Mouse (Mus musculus) lung, embryonic 16.5 days (tissue): Measurements from ENCODE around the gene Dnah14. TPM values are rescaled to one million over a fixed set of nuclear protein-coding genes. Genes with fewer than 3 reads are reported as not detected.
A peak's percentile ranks its signal among the peaks of the same experiment; 100 is the strongest.

Experiments used
- ATAC-seq: fragments of 200-750 bp; cut with Nextera tagmentation; 2 replicates; pipeline ENCODE4 v1.8.0; 2017; ENCODE audit warnings: low read depth, mild to moderate bottlenecking, moderate library complexity
- H3K27ac ChIP-seq: fragments of 300-500 bp; sonication (generic); 2 replicates; pipeline ENCODE4 v1.5.1; 2014; ENCODE audit warnings: mild to moderate bottlenecking, control low read depth, low read length
- H3K27me3 ChIP-seq: fragments of 300-500 bp; sonication (generic); 2 replicates; pipeline ENCODE4 v1.6.1; 2014; ENCODE audit warnings: low read depth, low read length, mixed read lengths; ENCODE audit not compliant: control insufficient read depth, insufficient read depth
- H3K36me3 ChIP-seq: fragments of 300-500 bp; sonication (generic); 2 replicates; pipeline ENCODE4 v1.6.1; 2014; ENCODE audit warnings: low read length; ENCODE audit not compliant: control insufficient read depth, insufficient read depth
- H3K4me1 ChIP-seq: fragments of 300-500 bp; sonication (generic); replicated peaks from 2 replicates; pipeline ENCODE4 v1.6.1; 2014; ENCODE audit warnings: low read length, mixed read lengths; ENCODE audit not compliant: control insufficient read depth, insufficient read depth
- H3K4me2 ChIP-seq: fragments of 300-500 bp; sonication (generic); 2 replicates; pipeline ENCODE4 v1.6.1; 2014; ENCODE audit warnings: low read depth, low read length, control low read depth
- H3K4me3 ChIP-seq: fragments of 300-500 bp; sonication (generic); 2 replicates; pipeline ENCODE4 v1.5.1; 2014; ENCODE audit warnings: mild to moderate bottlenecking, low read length, control low read depth
- H3K9ac ChIP-seq: fragments of 300-500 bp; sonication (generic); 2 replicates; pipeline ENCODE4 v1.6.1; 2014; ENCODE audit warnings: low read length, control low read depth
- H3K9me3 ChIP-seq: fragments of 300-500 bp; sonication (generic); 2 replicates; pipeline ENCODE4 v1.6.1; 2016; ENCODE audit warnings: low read length; ENCODE audit not compliant: control insufficient read depth
- WGBS: fragments of 180-500 bp; shearing (Covaris S2); extraction: QIAGEN DNeasy Blood & Tissue Kit; methylation state at CpG from one replicate; pipeline ENCODE4 v1.1.7; 2014; 5-methylcytosine and 5-hydroxymethylcytosine counted together
- polyA plus RNA-seq: library from polyadenylated mRNA; unstranded; fragments of >200 nt; fragmentation: Nextera tagmentation; extraction: Ambion mirVana; gene quantifications from 2 replicates; pipeline ENCODE4 v1.2.1, GENCODE M21; 2015

The Dnah14 gene
- polyA plus RNA-seq, 1 experiment from 2014 or later: 1.7 TPM

DNA sequence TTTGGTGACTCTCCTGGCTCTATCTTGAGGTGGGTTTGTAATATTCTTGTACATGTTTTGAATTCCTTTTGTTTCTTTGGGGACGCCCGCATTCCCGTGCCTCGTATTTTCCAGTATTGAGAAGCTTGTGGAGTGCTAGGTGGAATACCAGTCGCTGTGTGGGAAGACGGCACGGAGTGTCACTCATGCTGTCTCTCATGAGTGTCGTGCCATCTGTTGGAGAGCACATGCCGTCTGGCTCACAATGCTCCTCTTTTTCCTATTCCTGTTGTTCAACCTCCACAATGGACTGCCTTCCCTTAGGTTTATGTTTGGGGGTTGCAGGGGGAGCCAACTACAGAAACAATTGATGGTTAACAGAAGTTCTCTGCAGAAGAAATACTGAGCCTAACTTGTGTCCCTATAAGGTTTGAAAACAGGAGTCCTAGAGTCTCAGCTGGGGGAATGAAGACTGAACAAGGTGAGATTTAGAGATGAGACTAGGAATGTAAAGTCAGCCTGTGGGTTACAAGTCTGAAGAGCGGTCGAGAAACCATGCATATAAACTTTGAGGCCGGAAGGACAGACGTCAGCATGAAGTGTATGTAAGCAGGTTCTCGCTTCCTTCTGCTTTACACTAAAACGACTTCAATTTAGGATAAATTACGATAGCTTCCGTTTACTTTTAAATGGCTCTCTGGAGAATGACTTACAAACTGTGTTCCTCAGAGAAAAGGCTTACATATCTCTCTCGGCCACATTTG is 235.3 kb downstream of the Dnah14 start:
- peaks cover 17% of the 10 kb centered on the region for H3K36me3 ChIP-seq
- no peak overlapping the region for H3K9ac ChIP-seq
- H3K4me1 ChIP-seq: no peaks in the 10 kb centered on the region
- ATAC-seq: no peak
- no peaks in the 10 kb centered on the region for H3K9me3 ChIP-seq
- no peak overlapping the region for H3K4me2 ChIP-seq
- no peaks in the 10 kb centered on the region for H3K27me3 ChIP-seq
- H3K27ac ChIP-seq: no peak overlapping the region
- WGBS: 85% methylated on average over 18 of the region's 18 CpGs
- H3K4me3 ChIP-seq: no peak overlapping the region

DNA sequence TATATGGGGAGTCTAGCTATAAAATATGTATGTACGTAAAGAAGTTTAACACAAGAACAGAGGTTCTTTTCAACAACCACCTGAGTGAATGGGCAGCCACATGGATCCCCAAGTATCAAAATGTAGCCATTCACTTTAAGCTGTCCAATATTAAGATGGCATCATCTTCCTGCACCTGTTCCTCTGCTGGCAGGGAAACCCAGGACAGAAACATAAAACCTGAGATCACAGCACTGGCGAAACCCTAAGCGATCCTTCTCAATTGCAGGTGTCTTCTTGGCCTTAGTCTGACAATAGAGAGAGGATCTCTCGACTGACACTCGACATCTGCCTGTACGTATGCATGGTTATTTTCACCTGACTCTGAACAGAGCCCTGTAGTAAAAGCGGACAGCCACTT is 250.4 kb downstream of the Dnah14 start:
- Histone ChIP-seq H3K9me3 (no peaks in the 10 kb centered on the region), H3K4me2 (no peak overlapping the region), H3K36me3 (peaks cover 64% of the 10 kb centered on the region), H3K4me3 (no peak overlapping the region), H3K27ac (no peak overlapping the region), H3K4me1 (no peaks in the 10 kb centered on the region), H3K27me3 (no peaks in the 10 kb centered on the region), H3K9ac (no peak overlapping the region)
- 94% methylated on average over 7 of the region's 7 CpGs for WGBS
- no peak for ATAC-seq

DNA sequence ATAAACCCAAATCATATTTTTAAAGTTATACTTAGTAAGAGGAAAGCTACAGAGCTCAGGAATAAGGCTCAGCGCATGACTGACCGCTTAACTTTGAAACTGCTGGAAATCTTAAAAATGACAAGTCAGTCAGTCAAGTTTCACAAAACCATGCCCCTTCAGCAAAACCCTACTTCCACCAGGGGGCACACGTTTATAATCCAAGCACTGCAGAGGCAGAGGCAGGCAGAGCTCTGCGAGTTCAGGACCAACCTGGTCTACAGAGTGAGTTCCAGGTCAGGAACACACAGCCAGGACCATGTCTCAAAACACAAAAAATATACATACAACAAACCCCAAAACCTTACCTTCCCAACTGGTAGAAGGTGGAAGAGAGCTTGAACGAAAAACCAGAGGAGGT is 252.0 kb downstream of the Dnah14 start:
- Histone ChIP-seq H3K36me3 (peaks cover 65% of the 10 kb centered on the region), H3K9me3 (no peaks in the 10 kb centered on the region), H3K27me3 (no peaks in the 10 kb centered on the region), H3K27ac (no peak overlapping the region), H3K4me2 (no peak overlapping the region), H3K4me3 (no peak overlapping the region), H3K4me1 (no peaks in the 10 kb centered on the region), H3K9ac (no peak overlapping the region)
- WGBS: 90% methylated on average over 5 of the region's 5 CpGs
- no peak for ATAC-seq

DNA sequence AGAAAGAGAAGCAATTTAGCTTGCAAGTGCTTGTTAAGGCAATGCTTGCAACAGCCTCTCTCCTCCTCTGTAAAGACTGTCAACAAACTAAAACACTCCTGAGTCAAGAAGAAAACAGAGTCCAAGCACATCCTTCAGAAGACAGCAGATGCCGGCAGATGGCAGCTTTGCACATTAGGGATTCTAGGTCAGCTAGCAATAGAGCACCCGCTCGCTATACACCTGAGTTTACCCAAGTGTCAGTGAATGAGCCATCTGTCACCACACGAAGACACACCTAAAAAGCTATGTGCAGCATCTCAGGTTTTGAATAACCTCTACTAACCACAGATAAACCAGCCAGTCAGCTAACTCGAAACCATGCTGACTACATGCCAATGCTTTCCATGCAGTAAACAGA is 256.4 kb downstream of the Dnah14 start:
- no peaks in the 10 kb centered on the region for H3K27me3 ChIP-seq
- peaks cover 65% of the 10 kb centered on the region for H3K36me3 ChIP-seq
- ATAC-seq: no peak
- no peaks in the 10 kb centered on the region for H3K9me3 ChIP-seq
- no peak overlapping the region for H3K4me2 ChIP-seq
- 88% methylated on average over 5 of the region's 5 CpGs for WGBS
- no peak overlapping the region for H3K9ac ChIP-seq
- no peak overlapping the region for H3K4me3 ChIP-seq
- no peaks in the 10 kb centered on the region for H3K4me1 ChIP-seq
- H3K27ac ChIP-seq: no peak overlapping the region

DNA sequence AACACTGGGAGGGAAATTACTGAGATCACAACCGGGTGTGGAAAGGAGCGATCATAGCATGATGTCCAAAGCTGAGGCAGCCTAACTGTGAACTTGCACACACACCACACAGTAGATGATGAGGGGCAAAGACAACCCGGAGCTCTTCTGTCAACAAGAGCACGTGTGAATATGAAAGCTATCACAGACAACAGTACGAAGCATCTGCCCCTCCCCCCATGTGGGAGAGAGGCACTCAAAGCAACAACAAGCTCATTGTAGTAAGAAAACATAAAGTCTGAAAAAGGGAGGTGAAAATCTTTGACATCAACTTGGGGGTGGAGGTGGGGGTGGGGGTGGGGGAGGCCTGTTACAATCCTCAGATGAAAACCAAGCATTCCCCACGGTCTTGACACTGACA is 256.8 kb downstream of the Dnah14 start:
- H3K27ac ChIP-seq: no peak overlapping the region
- no peaks in the 10 kb centered on the region for H3K4me1 ChIP-seq
- H3K4me3 ChIP-seq: no peak overlapping the region
- no peaks in the 10 kb centered on the region for H3K27me3 ChIP-seq
- no peak for ATAC-seq
- 72% methylated on average over 6 of the region's 6 CpGs for WGBS
- peaks cover 62% of the 10 kb centered on the region for H3K36me3 ChIP-seq
- no peak overlapping the region for H3K4me2 ChIP-seq
- H3K9me3 ChIP-seq: no peaks in the 10 kb centered on the region
- H3K9ac ChIP-seq: no peak overlapping the region

DNA sequence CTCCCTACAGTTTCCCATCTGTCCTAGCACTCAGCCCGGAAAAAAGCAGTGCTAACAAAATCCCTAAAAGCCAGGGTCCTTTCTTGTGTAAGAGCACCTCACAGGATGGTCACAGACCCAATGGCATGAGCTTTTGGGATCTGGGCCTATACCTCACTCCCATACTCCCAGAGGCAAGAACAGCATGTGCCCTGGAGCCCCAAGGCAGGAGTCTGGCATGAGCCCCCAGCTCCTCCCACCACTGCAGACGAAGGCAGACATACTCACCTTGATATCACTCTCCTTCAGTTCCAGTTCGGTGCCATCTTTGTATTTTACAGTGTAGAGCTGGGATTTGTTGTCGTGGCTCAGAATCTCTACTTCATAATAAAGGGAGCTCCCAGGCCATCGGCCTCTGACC is 261.8 kb downstream of the Dnah14 start:
- peaks cover 18% of the 10 kb centered on the region for H3K4me1 ChIP-seq
- 75% methylated on average over 5 of the region's 5 CpGs for WGBS
- no peak overlapping the region for H3K4me2 ChIP-seq
- peaks cover 28% of the 10 kb centered on the region for H3K36me3 ChIP-seq
- no peak for ATAC-seq
- no peak overlapping the region for H3K27ac ChIP-seq
- H3K27me3 ChIP-seq: no peaks in the 10 kb centered on the region
- H3K9ac ChIP-seq: no peak overlapping the region
- no peaks in the 10 kb centered on the region for H3K9me3 ChIP-seq
- no peak overlapping the region for H3K4me3 ChIP-seq

DNA sequence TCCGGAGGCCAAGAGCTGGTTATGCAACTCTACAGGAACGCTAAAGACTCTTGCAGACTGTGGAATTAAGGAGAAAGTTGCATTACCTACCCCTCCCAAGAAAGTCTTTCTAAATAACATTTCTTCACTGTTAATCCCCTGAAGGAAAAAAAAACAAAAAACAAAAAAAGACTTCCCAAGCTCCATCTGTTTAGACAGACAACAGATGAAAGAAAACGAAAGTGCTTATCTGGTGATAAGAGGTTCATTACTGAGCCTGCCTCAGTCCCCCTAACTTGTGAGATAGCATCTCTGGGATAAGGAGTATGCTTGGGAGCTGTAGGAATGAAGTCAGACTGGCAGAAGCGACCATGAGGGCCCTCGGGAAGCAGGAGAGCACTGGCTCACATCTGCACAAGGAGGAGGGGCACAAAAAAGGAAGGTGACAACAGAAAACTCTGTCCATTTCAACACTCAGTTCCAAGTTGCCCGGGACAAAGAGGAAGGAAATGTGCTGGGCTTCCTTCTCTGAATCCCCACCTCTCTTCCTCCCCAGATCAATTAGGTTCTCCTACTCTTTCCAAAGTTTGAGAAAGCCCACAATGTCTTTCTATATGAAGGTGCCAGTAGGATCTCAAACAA is 263.5 kb downstream of the Dnah14 start:
- Histone ChIP-seq H3K9me3 (no peaks in the 10 kb centered on the region), H3K27ac (peak overlapping the region; percentile 17; the same call in 1 of the 2 replicates), H3K9ac (peak overlapping the region; percentile 6), H3K27me3 (no peaks in the 10 kb centered on the region), H3K36me3 (peaks cover 20% of the 10 kb centered on the region), H3K4me2 (peak overlapping the region; percentile 28), H3K4me1 (peaks cover 23% of the 10 kb centered on the region), H3K4me3 (peak overlapping the region; percentile 31)
- no peak for ATAC-seq
- 9% methylated on average over 6 of the region's 6 CpGs for WGBS

DNA sequence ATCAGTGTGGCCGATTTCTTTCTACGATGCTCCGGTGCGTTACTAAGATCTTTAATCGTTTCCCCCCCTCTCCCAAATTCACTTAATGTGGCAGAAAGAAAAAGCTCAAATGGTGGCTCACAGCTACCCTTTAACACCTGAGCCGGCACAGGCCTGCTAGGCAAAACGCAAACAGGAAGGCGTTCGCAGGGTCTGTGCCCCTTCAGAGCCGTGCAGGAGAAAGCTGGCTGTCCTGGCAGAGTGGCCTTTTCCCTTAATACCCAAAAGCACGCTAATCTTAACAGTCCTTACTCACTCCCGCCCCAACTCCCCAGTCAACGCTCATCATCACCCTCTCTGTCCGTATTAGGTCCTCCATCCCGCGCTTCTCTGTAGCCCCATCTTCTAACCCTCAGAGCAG is 265.0 kb downstream of the Dnah14 start:
- no peak; the same call in 1 of the 2 replicates for ATAC-seq
- Histone ChIP-seq H3K4me2 (peak overlapping the region; percentile 65), H3K27me3 (no peaks in the 10 kb centered on the region), H3K4me1 (peaks cover 23% of the 10 kb centered on the region), H3K9ac (peak overlapping the region; percentile 91), H3K9me3 (no peaks in the 10 kb centered on the region), H3K4me3 (peak overlapping the region; percentile 86), H3K27ac (peak overlapping the region; percentile 98), H3K36me3 (peaks cover 5% of the 10 kb centered on the region; the same call in 1 of the 2 replicates)
- under 1% methylated on average over 16 of the region's 16 CpGs for WGBS

DNA sequence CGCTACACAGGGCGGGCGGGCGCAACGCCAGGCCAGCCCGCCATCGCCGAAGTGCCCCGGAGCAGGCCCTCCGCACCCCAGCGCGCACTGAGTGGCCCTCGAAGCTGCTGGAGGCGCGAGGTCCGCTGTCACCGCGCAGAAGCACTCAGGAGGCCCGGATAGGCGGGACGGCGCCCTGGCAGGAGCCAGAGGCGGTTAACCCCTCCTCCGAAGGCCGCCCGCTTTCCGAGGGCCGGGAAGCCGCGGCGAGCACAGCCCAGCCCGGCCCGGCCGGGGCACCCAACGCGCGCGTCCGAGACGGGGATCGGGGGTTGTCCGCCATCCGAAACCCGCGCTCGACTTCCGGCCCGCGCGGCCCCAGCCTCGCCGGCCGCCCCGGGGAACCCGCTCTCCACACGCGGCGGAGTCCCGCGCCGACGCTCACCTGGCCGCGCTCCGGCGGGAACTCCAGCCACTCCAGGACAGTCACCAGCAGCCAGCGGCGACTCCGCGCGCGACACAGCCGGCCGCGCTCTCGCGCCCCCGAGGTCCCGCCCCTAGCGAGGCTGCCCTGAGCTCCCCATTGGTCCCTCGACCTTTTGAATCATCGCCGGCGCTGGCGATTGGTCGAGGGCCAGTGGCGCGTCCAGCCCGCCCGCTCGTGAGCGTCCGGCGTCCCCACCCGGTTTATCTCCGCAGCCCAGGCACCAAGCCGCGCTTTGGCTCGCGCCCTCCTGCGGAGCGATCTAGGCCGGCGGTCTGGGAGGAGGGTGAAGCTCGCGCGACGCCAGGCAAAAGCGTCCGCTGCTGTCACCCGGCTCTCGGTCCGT is 265.7 kb downstream of the Dnah14 start:
- peaks cover 23% of the 10 kb centered on the region for H3K4me1 ChIP-seq
- under 1% methylated on average over 83 of the region's 113 CpGs for WGBS

More for the DNA sequence above, 265.7 kb downstream of the Dnah14 start:
- Histone ChIP-seq H3K4me3 (peak overlapping the region; percentile 86), H3K9me3 (no peaks in the 10 kb centered on the region), H3K4me2 (peak overlapping the region; percentile 77), H3K36me3 (no peaks in the 10 kb centered on the region), H3K27ac (peak overlapping the region; percentile 98), H3K27me3 (no peaks in the 10 kb centered on the region), H3K9ac (peak overlapping the region; percentile 91)
- peak; percentile 99 for ATAC-seq
